Mouse (Mus musculus): ENCODE measurements around the gene Jakmip3. TPM values are rescaled to one million over a fixed set of nuclear protein-coding genes. Genes with fewer than 3 reads are reported as not detected.
A peak's percentile ranks its signal among the peaks of the same experiment; 100 is the strongest.

Jakmip3 gene
- polyA plus RNA-seq, 1 experiment from 2014 or later, result 0.12 TPM

DNA sequence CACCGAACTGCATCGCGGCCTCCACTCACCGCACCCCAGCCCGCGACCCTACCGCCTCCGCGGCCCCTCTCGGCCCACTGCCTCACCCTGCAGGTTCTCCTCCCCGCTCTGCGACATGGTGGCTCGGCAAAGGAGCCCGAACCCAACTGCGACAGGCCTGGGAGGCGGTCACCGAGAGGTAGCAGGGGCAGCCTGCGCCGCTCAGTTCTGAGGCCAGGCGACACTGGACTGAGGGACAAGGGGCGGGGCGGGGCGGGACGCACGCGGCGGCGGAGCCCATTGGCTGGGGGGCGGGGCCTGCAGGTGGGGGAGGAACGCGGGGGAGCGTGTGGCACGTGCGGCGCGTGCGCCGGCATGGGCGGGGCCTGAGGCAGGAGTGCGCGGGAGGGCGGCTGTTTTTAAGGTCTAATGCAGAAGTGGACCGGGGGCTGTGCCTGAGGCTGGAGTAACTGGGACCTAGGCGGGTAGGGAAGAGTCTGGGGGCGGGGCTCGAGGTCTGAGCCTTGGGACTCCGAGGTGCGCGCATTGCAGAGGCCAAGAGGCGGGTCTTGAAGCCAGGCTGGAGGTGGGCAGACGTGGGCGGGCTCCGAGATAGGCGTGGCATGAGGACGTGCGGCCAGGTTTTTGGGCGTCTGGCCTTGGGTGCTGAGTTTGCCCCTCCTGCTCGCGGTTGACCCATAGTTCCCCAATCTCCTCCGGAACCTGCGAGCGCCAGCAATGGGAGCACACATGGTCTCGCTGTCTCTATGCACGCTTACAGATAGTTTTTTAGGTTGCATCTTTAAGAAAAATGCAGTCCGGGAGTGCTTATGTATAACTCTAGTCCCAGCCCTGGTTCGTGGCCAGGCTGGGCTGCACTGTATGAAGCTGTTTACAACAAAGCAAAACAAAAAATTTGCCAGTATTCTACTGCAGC is 31.0 kb upstream of the Jakmip3 start, which contains the start of gene Bnip3:
Gene Bnip3 (minus strand): TSS at position 243 of the 916 bp plus-strand sequence.
- ATAC-seq (ENCODE audit: insufficient number of reproducible peaks, insufficient read depth, low FRiP score, low read depth), result peak; percentile 95
- H3K27me3 ChIP-seq (ENCODE audit: control insufficient read depth, insufficient read depth, low read length), result no peaks in the 10 kb centered on the region
- peak within 1 kb of the TSS; percentile 73 for H3K9ac ChIP-seq (replicated peaks; ENCODE audit: low read depth, low read length)
- WGBS, result under 1% methylated on average over 65 of the region's 66 CpGs
- no peaks in the 10 kb centered on the region for H3K36me3 ChIP-seq (ENCODE audit: control insufficient read depth, insufficient read depth, low read length)
- H3K4me2 ChIP-seq (replicated peaks; ENCODE audit: low read depth, low read length), result peak within 1 kb of the TSS; percentile 70
- H3K27ac ChIP-seq (ENCODE audit: low read length), result peak within 1 kb of the TSS; percentile 74; the same call in 1 of the 2 replicates
- peaks cover 16% of the 10 kb centered on the region; the same call in 1 of the 2 replicates for H3K4me1 ChIP-seq (ENCODE audit: control insufficient read depth, insufficient read depth, low read length)
- peak within 1 kb of the TSS; percentile 52 for H3K4me3 ChIP-seq (ENCODE audit: low read depth, low read length)
- no peaks in the 10 kb centered on the region for H3K9me3 ChIP-seq (ENCODE audit: control insufficient read depth, low read depth, low read length)

GRCm38 (mm10) chr7:138910193-138910562 is 30.4 kb upstream of the Jakmip3 start:
- no peaks in the 10 kb centered on the region for H3K36me3 ChIP-seq (ENCODE audit: control insufficient read depth, insufficient read depth, low read length)
- no peaks in the 10 kb centered on the region for H3K9me3 ChIP-seq (ENCODE audit: control insufficient read depth, low read depth, low read length)
- H3K4me3 ChIP-seq (ENCODE audit: low read depth, low read length), result peak overlapping the region; percentile 52
- peak overlapping the region; percentile 25; the same call in 1 of the 2 replicates for H3K9ac ChIP-seq (replicated peaks; ENCODE audit: low read depth, low read length)
- H3K4me1 ChIP-seq (ENCODE audit: control insufficient read depth, insufficient read depth, low read length), result peaks cover 16% of the 10 kb centered on the region; the same call in 1 of the 2 replicates
- H3K4me2 ChIP-seq (replicated peaks; ENCODE audit: low read depth, low read length), result peak overlapping the region; percentile 70
- WGBS, result 16% methylated on average over 7 of the region's 7 CpGs
- peak overlapping the region; percentile 74; the same call in 1 of the 2 replicates for H3K27ac ChIP-seq (ENCODE audit: low read length)
- no peaks in the 10 kb centered on the region for H3K27me3 ChIP-seq (ENCODE audit: control insufficient read depth, insufficient read depth, low read length)
- ATAC-seq (ENCODE audit: insufficient number of reproducible peaks, insufficient read depth, low FRiP score, low read depth), result no peak

- H3K27me3 ChIP-seq (ENCODE audit: control insufficient read depth, insufficient read depth, low read length), result no peaks in the 10 kb centered on the region
- H3K9me3 ChIP-seq (ENCODE audit: control insufficient read depth, low read depth, low read length), result no peaks in the 10 kb centered on the region
- WGBS, result 66% methylated on average over 3 of the region's 3 CpGs
- H3K4me3 ChIP-seq (ENCODE audit: low read depth, low read length), result no peak overlapping the region
- no peaks in the 10 kb centered on the region for H3K36me3 ChIP-seq (ENCODE audit: control insufficient read depth, insufficient read depth, low read length)
- ATAC-seq (ENCODE audit: insufficient number of reproducible peaks, insufficient read depth, low FRiP score, low read depth), result no peak
- H3K4me2 ChIP-seq (replicated peaks; ENCODE audit: low read depth, low read length), result no peak overlapping the region
- H3K9ac ChIP-seq (replicated peaks; ENCODE audit: low read depth, low read length), result no peak overlapping the region
- H3K27ac ChIP-seq (ENCODE audit: low read length), result no peak overlapping the region
- peaks cover 6% of the 10 kb centered on the region; the same call in 1 of the 2 replicates for H3K4me1 ChIP-seq (ENCODE audit: control insufficient read depth, insufficient read depth, low read length)
Observed at GRCm38 (mm10) chr7:138913616-138914015, 26.9 kb upstream of the Jakmip3 start.

DNA sequence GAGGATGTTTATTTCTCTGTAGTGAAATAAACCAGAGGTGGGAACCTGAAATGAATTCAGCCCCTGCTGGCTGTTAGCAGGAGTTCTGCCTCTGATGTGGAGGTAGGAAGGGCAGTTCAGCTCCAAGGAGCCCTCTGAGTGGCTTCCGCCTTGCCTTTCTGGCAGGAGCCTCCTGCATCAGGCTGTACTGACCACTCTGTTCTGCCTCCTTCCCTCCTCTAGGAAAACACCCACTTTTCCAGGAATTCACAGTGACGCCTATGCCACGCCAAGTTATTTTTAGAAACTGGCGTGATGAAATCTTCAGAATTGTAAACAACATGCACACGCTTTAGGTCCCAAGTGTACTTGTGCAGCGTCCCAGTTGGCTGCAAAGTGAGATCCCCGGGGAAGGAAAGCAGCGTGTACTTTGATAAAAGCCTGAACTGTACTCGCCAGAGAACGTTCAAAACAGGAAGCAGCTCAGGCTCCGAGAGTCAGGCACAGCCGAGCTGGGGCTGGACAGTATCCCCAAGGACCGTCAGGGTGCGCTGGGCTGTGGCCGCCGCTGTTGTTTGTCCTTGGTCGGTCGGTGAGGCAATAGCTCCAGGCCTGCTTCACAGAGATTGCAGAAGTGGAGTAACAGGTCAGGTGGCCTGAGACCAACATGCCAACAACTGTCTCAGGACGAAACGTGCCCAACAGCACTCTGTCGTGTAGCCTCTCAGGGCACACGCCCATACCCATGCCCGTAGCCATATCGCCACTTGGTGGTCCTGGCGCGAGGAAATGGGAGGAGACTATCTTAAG is 21.2 kb upstream of the Jakmip3 start:
- no peaks in the 10 kb centered on the region for H3K27me3 ChIP-seq (ENCODE audit: control insufficient read depth, insufficient read depth, low read length)
- 1% methylated on average over 26 of the region's 26 CpGs for WGBS

DNA sequence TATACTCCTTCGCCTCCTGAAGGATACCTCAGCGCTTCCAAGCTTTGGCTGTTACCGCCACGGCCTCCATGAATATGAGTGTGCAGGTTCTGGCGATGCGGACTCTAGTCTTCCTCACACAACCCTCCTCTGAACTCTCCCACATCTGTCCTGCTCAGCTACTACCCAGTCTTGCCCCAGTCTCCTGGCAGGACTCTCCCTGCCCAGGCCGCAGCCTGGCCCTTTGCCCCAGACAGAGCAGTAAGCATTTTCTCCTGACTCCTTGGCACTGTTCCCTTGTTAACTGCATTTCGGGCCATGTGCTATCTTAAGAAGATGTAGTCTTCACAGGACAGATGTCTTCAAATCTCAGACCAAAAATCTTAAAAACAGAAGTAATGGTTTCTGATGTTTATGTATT is 18.9 kb upstream of the Jakmip3 start:
- ATAC-seq (ENCODE audit: insufficient number of reproducible peaks, insufficient read depth, low FRiP score, low read depth), result no peak
- WGBS, result 97% methylated on average over 8 of the region's 8 CpGs
- Histone ChIP-seq H3K27me3 (ENCODE audit: control insufficient read depth, insufficient read depth, low read length) (no peaks in the 10 kb centered on the region), H3K4me2 (replicated peaks; ENCODE audit: low read depth, low read length) (no peak overlapping the region), H3K4me3 (ENCODE audit: low read depth, low read length) (no peak overlapping the region), H3K9ac (replicated peaks; ENCODE audit: low read depth, low read length) (no peak overlapping the region), H3K27ac (ENCODE audit: low read length) (no peak overlapping the region), H3K4me1 (ENCODE audit: control insufficient read depth, insufficient read depth, low read length) (peaks cover 6% of the 10 kb centered on the region; the same call in 1 of the 2 replicates), H3K9me3 (ENCODE audit: control insufficient read depth, low read depth, low read length) (no peaks in the 10 kb centered on the region), H3K36me3 (ENCODE audit: control insufficient read depth, insufficient read depth, low read length) (no peaks in the 10 kb centered on the region)

More for the DNA sequence above, 21.2 kb upstream of the Jakmip3 start:
- H3K4me3 ChIP-seq (ENCODE audit: low read depth, low read length), result peak overlapping the region; percentile 25
- peak; percentile 80 for ATAC-seq (ENCODE audit: insufficient number of reproducible peaks, insufficient read depth, low FRiP score, low read depth)
- peak overlapping the region; percentile 73 for H3K4me2 ChIP-seq (replicated peaks; ENCODE audit: low read depth, low read length)
- no peaks in the 10 kb centered on the region for H3K9me3 ChIP-seq (ENCODE audit: control insufficient read depth, low read depth, low read length)
- peaks cover 6% of the 10 kb centered on the region; the same call in 1 of the 2 replicates for H3K4me1 ChIP-seq (ENCODE audit: control insufficient read depth, insufficient read depth, low read length)
- no peak overlapping the region for H3K9ac ChIP-seq (replicated peaks; ENCODE audit: low read depth, low read length)
- peak overlapping the region; percentile 71 for H3K27ac ChIP-seq (ENCODE audit: low read length)
- no peaks in the 10 kb centered on the region for H3K36me3 ChIP-seq (ENCODE audit: control insufficient read depth, insufficient read depth, low read length)

- Histone ChIP-seq H3K4me2 (replicated peaks; ENCODE audit: low read depth, low read length) (no peak overlapping the region), H3K4me3 (ENCODE audit: low read depth, low read length) (no peak overlapping the region), H3K27ac (ENCODE audit: low read length) (no peak overlapping the region), H3K9me3 (ENCODE audit: control insufficient read depth, low read depth, low read length) (no peaks in the 10 kb centered on the region), H3K9ac (replicated peaks; ENCODE audit: low read depth, low read length) (no peak overlapping the region), H3K36me3 (ENCODE audit: control insufficient read depth, insufficient read depth, low read length) (no peaks in the 10 kb centered on the region), H3K27me3 (ENCODE audit: control insufficient read depth, insufficient read depth, low read length) (no peaks in the 10 kb centered on the region), H3K4me1 (ENCODE audit: control insufficient read depth, insufficient read depth, low read length) (peaks cover 5% of the 10 kb centered on the region; the same call in 1 of the 2 replicates)
- WGBS, result 7% methylated on average over 3 of the region's 3 CpGs
- no peak for ATAC-seq (ENCODE audit: insufficient number of reproducible peaks, insufficient read depth, low FRiP score, low read depth)
Observed at GRCm38 (mm10) chr7:138923756-138924425, 16.6 kb upstream of the Jakmip3 start.

GRCm38 (mm10) chr7:138928456-138928855 is 12.1 kb upstream of the Jakmip3 start:
- Histone ChIP-seq H3K27me3 (ENCODE audit: control insufficient read depth, insufficient read depth, low read length) (no peaks in the 10 kb centered on the region), H3K36me3 (ENCODE audit: control insufficient read depth, insufficient read depth, low read length) (no peaks in the 10 kb centered on the region), H3K9me3 (ENCODE audit: control insufficient read depth, low read depth, low read length) (no peaks in the 10 kb centered on the region), H3K9ac (replicated peaks; ENCODE audit: low read depth, low read length) (no peak overlapping the region), H3K4me1 (ENCODE audit: control insufficient read depth, insufficient read depth, low read length) (no peaks in the 10 kb centered on the region), H3K4me3 (ENCODE audit: low read depth, low read length) (no peak overlapping the region), H3K27ac (ENCODE audit: low read length) (no peak overlapping the region), H3K4me2 (replicated peaks; ENCODE audit: low read depth, low read length) (no peak overlapping the region)
- 92% methylated on average over 4 of the region's 4 CpGs for WGBS
- ATAC-seq (ENCODE audit: insufficient number of reproducible peaks, insufficient read depth, low FRiP score, low read depth), result no peak

- Histone ChIP-seq H3K36me3 (ENCODE audit: control insufficient read depth, insufficient read depth, low read length) (no peaks in the 10 kb centered on the region), H3K9ac (replicated peaks; ENCODE audit: low read depth, low read length) (no peak overlapping the region), H3K4me3 (ENCODE audit: low read depth, low read length) (no peak overlapping the region), H3K4me2 (replicated peaks; ENCODE audit: low read depth, low read length) (no peak overlapping the region), H3K9me3 (ENCODE audit: control insufficient read depth, low read depth, low read length) (no peaks in the 10 kb centered on the region), H3K27ac (ENCODE audit: low read length) (no peak overlapping the region), H3K4me1 (ENCODE audit: control insufficient read depth, insufficient read depth, low read length) (no peaks in the 10 kb centered on the region), H3K27me3 (ENCODE audit: control insufficient read depth, insufficient read depth, low read length) (0 out of 2 replicates have a peak, but pooled peaks cover 4% of the 10 kb centered on the region)
- WGBS, result 90% methylated on average over 3 of the region's 3 CpGs
- no peak for ATAC-seq (ENCODE audit: insufficient number of reproducible peaks, insufficient read depth, low FRiP score, low read depth)
Observed at GRCm38 (mm10) chr7:138934523-138934922, 6.0 kb upstream of the Jakmip3 start.

All from stomach, embryonic 14.5 days (tissue).